Mouse (Mus musculus) midbrain, embryonic 14.5 days (tissue): ENCODE measurements at regions not wholly inside any gene's neighbourhood (a gene's known extent, or its start where the extent isn't known, plus 50 kb on each side); places are given as distances from the start of the nearest gene placed in this dataset.

Experiments used
- ATAC-seq: fragments of 200-750 bp; cut with Nextera tagmentation; 2 replicates; pipeline ENCODE4 v1.8.0; 2017; ENCODE audit warnings: moderate number of reproducible peaks, moderate library complexity; ENCODE audit not compliant: low FRiP score, low TSS enrichment
- DNase-seq: peaks from one replicate; pipeline ENCODE4 v3.0.0-alpha.2; 2015
- H3K27ac ChIP-seq: fragments of 300-500 bp; sonication (generic); replicated peaks from 2 replicates; pipeline ENCODE4 v1.5.1; 2014; ENCODE audit warnings: mild to moderate bottlenecking, low read depth, low read length, moderate library complexity
- H3K27me3 ChIP-seq: fragments of 300-500 bp; sonication (generic); 2 replicates; pipeline ENCODE4 v1.6.1; 2014; ENCODE audit warnings: low read length, control low read depth, mixed read lengths; ENCODE audit not compliant: control insufficient read depth, insufficient read depth
- H3K36me3 ChIP-seq: fragments of 300-500 bp; sonication (generic); 2 replicates; pipeline ENCODE4 v1.6.1; 2014; ENCODE audit warnings: low read length, control low read depth; ENCODE audit not compliant: control insufficient read depth, insufficient read depth
- H3K4me1 ChIP-seq: fragments of 300-500 bp; sonication (generic); 2 replicates; pipeline ENCODE4 v1.6.1; 2014; ENCODE audit warnings: mild to moderate bottlenecking, antibody characterized with exemption, low read length, control low read depth; ENCODE audit not compliant: control insufficient read depth, insufficient read depth
- H3K4me2 ChIP-seq: fragments of 300-500 bp; sonication (generic); 2 replicates; pipeline ENCODE4 v1.6.1; 2014; ENCODE audit warnings: mild to moderate bottlenecking, low read length, moderate library complexity
- H3K4me3 ChIP-seq: fragments of 300-500 bp; sonication (generic); replicated peaks from 2 replicates; pipeline ENCODE4 v1.5.1; 2014; ENCODE audit warnings: low read depth, low read length
- H3K9ac ChIP-seq: fragments of 300-500 bp; sonication (generic); replicated peaks from 2 replicates; pipeline ENCODE4 v1.6.1; 2014; ENCODE audit warnings: mild to moderate bottlenecking, low read length, moderate library complexity
- H3K9me3 ChIP-seq: fragments of 300-500 bp; sonication (generic); 2 replicates; pipeline ENCODE4 v1.6.1; 2016; ENCODE audit warnings: low read length, control low read depth, mixed read lengths; ENCODE audit not compliant: control insufficient read depth
- WGBS: fragments of 180-500 bp; shearing (Covaris S2); extraction: QIAGEN DNeasy Blood & Tissue Kit; methylation state at CpG from one replicate; pipeline ENCODE4 v1.1.7; 2014; 5-methylcytosine and 5-hydroxymethylcytosine counted together

DNA sequence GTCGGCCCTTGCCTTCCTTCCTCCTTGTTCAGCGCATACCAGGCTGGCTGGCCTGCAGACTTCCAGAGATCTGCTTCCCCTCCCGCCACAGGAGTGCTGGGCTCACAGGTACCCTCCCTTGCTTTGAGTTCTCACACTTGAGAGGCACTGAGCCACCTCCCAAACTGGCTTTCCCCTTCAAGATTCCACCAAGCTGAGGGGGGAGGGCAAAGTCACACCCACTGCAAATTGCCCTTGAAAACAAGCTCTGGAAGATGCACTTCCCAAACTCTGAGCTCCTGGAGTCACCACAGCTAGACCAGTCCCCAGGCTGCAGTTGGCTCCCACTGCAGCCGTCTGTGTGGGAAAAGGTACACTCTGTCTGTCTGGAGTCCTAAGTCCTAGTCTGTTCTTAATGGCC is 142.1 kb upstream of the Slc22a12 start:
- H3K4me2 ChIP-seq, result no peak overlapping the region
- DNase-seq (no peak), ATAC-seq (no peak)
- no peaks in the 10 kb centered on the region for H3K4me1 ChIP-seq
- H3K36me3 ChIP-seq, result no peaks in the 10 kb centered on the region
- no peaks in the 10 kb centered on the region for H3K9me3 ChIP-seq
- no peak overlapping the region for H3K27ac ChIP-seq
- H3K27me3 ChIP-seq, result no peaks in the 10 kb centered on the region
- 56% methylated on average over 4 of the region's 4 CpGs for WGBS
- no peak overlapping the region for H3K4me3 ChIP-seq
- H3K9ac ChIP-seq, result no peak overlapping the region

DNA sequence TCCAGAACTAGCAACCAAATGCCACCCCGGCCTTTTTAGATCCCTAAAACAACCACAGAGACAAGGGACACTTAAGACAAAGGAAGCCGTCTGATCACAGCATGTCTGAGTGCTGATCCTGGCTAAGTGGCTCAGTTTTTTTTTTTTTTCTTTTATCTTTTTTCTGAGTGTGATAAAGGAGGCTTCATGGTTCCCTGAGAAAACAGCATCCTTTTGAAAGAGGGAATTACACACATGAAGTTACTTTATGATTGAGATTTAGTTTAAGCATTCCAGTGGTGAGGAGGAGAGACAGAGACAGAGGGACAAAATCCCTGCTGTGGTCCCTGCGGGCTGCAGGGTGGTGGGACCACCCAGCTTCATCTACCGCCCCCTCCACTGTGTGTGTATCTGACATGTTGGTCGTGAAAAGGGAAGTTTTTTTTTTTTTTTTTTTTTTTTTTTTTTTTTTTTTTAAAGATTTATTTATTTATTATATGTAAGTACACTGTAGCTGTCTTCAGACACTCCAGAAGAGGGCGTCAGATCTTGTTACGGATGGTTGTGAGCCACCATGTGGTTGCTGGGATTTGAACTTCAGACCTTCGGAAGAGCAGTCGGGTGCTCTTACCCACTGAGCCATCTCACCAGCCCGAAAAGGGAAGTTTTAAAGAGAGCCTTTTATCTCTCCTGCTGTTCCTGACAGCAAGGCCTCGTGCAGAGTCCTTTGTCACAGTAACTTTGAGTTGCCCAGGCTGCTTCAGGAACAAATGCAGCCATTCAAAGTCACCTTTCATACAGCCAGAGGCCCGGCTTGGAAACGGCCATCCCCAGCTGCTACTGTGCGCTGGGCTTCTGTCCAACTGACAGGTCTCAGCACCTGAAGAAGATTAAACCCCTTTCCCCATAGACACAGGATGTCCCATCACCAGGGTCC is 136.8 kb upstream of the Slc22a12 start:
- Histone ChIP-seq H3K9me3 (no peaks in the 10 kb centered on the region), H3K9ac (no peak overlapping the region), H3K4me2 (no peak overlapping the region), H3K4me1 (no peaks in the 10 kb centered on the region), H3K36me3 (no peaks in the 10 kb centered on the region), H3K27ac (no peak overlapping the region), H3K4me3 (no peak overlapping the region), H3K27me3 (no peaks in the 10 kb centered on the region)
- ATAC-seq (no peak), DNase-seq (no peak)
- 9% methylated on average over 12 of the region's 14 CpGs for WGBS

DNA sequence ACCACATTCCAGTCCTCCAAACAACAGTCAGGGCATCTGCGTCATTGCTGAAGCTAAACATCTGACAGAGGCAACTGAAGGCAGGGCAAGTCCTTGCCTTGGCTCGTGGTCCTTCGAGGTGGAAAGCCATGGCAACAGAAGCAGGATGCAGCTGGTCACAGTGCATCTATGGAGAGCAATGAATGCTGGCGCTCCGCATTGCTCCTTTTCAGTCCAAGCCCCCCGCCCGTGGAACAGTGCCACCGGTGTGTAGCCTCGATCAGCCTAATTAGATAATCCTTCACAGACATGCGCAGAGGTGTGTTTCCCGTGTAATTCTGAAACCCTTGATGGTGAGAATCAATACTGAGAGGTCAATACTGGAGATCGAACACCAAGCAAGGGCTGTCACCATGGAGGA is 134.7 kb upstream of the Slc22a12 start:
- Histone ChIP-seq H3K9ac (no peak overlapping the region), H3K36me3 (no peaks in the 10 kb centered on the region), H3K4me2 (no peak overlapping the region), H3K4me1 (no peaks in the 10 kb centered on the region), H3K4me3 (no peak overlapping the region), H3K9me3 (no peaks in the 10 kb centered on the region), H3K27ac (no peak overlapping the region; the same call in 1 of the 2 replicates), H3K27me3 (no peaks in the 10 kb centered on the region)
- 69% methylated on average over 12 of the region's 12 CpGs for WGBS
- DNase-seq, result no peak
- no peak for ATAC-seq

DNA sequence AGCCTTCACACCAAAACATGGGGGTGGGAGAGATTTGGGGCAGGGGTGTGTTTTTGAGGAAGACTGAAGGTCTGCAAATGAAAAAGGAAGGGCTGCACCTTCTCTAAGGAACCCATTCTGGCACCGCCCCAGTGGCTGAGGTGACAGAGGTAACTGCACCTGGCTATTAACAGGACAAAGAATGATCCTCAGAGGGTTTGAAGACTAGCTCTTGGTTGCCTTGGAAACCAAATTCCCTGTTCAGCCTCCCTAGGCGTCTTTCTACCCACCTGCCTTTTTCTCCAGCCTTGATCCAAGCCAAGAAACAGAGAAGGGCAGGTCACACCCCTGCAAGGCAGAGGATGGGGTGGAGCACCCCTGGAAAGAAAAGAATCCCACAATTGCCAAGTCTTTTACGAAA is 132.8 kb upstream of the Slc22a12 start:
- Histone ChIP-seq H3K27ac (no peak overlapping the region), H3K4me2 (no peak overlapping the region), H3K9ac (no peak overlapping the region), H3K4me1 (no peaks in the 10 kb centered on the region), H3K9me3 (no peaks in the 10 kb centered on the region), H3K4me3 (no peak overlapping the region), H3K27me3 (no peaks in the 10 kb centered on the region), H3K36me3 (no peaks in the 10 kb centered on the region)
- no peak for DNase-seq
- ATAC-seq, result no peak
- 46% methylated on average over 3 of the region's 3 CpGs for WGBS

DNA sequence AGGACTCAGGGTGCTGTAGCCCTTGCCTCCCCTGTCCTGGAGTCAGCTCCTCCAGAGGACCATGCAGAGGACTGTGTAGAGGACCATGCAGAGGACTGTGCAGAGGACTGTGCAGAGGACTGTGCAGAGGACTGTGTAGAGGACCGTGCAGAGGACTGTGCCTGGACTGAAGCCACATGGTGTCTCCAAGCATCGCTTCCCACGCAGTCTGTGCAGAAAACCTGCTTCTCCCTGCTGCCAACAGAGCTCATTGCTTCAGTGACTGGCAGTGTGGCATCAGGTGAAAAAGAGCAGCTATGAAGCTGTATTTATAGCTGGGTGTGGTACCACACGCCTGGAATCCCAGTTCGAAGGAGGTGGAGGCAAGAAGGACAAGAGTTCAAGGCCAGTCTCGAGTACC is 128.9 kb upstream of the Slc22a12 start:
- ATAC-seq, result no peak
- H3K9ac ChIP-seq, result no peak overlapping the region
- H3K4me2 ChIP-seq, result no peak overlapping the region
- no peak overlapping the region for H3K27ac ChIP-seq
- H3K36me3 ChIP-seq, result no peaks in the 10 kb centered on the region
- no peaks in the 10 kb centered on the region for H3K9me3 ChIP-seq
- WGBS, result 84% methylated on average over 6 of the region's 6 CpGs
- no peak for DNase-seq
- H3K27me3 ChIP-seq, result no peaks in the 10 kb centered on the region
- no peak overlapping the region for H3K4me3 ChIP-seq
- H3K4me1 ChIP-seq, result no peaks in the 10 kb centered on the region

DNA sequence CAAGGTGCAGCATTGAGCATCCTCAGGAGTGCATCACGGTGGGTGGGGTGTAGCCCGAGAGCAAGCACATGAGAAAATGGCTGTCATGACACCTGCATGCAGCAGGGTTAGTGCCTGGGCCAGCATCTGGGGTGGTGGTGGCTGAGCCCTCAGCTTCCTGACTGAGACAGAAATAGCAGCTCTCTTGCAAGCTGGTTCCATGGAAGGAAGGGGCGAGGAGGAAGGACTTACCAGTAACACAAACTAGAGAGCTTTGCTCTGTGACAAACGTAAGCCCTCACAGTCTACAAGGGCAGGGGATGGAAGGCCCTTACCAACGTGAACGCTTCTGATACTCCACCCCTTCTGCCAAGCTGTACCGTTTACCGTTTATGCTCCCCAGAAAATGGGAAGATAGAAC is 127.0 kb upstream of the Slc22a12 start:
- ATAC-seq (no peak), DNase-seq (no peak)
- H3K36me3 ChIP-seq, result no peaks in the 10 kb centered on the region
- 81% methylated on average over 8 of the region's 8 CpGs for WGBS
- H3K4me2 ChIP-seq, result no peak overlapping the region
- no peaks in the 10 kb centered on the region for H3K27me3 ChIP-seq
- no peaks in the 10 kb centered on the region for H3K9me3 ChIP-seq
- H3K4me1 ChIP-seq, result no peaks in the 10 kb centered on the region
- no peak overlapping the region for H3K4me3 ChIP-seq
- H3K27ac ChIP-seq, result no peak overlapping the region
- no peak overlapping the region for H3K9ac ChIP-seq

DNA sequence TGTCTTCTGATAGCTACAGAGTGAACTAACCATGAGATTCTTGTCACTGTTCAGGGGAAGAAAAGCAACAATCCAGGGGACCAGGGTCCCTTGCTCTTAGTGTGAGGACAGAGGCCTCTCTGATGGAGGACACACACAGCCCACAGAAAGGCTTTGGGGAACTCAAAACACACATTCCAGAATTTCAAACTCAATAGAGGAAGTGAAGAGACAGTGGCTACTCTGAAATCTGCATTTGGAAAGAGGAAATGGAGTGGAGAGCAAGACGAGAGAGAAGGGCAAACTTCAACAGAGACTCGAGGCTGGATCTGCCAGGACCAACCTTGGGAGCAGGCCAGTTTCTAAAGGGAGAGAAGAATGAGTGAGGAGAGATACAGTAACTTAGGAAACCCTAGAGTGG is 125.7 kb upstream of the Slc22a12 start:
- Histone ChIP-seq H3K4me1 (no peaks in the 10 kb centered on the region), H3K36me3 (no peaks in the 10 kb centered on the region), H3K27me3 (no peaks in the 10 kb centered on the region), H3K4me3 (no peak overlapping the region), H3K9ac (no peak overlapping the region), H3K27ac (no peak overlapping the region), H3K4me2 (no peak overlapping the region), H3K9me3 (no peaks in the 10 kb centered on the region)
- 54% methylated on average over 2 of the region's 2 CpGs for WGBS
- ATAC-seq, result no peak
- no peak for DNase-seq

DNA sequence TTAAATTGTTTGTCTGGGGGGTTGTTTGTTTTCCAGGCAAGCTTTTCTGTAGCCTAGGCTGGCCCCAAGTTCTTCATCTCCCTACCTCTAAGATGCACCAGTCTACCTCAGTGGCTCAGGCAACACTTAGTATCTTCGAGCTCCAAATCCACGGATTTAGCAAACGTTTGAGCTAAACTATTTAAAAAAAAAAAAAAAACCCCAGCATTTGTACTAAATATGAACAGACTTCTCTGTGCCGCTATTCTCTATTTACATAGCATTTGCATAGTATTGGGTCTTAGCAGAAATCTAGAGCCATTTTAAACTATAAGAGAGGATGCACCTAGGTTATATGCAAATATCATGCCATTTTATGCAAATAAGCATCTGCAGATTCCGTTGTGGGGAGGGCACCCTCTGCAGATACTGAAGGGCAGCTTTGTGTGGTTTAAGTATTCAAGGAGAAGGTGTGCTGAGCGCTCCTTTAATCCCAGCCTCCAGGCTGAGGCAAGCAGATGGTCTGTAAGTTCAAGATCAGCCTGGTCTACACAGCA is 123.4 kb upstream of the Slc22a12 start:
- Histone ChIP-seq H3K36me3 (no peaks in the 10 kb centered on the region), H3K4me3 (no peak overlapping the region), H3K27ac (no peak overlapping the region), H3K4me1 (no peaks in the 10 kb centered on the region), H3K9ac (no peak overlapping the region), H3K27me3 (no peaks in the 10 kb centered on the region), H3K9me3 (no peaks in the 10 kb centered on the region), H3K4me2 (no peak overlapping the region)
- 68% methylated on average over 6 of the region's 6 CpGs for WGBS
- ATAC-seq, result no peak
- DNase-seq, result no peak
